Mouse (Mus musculus): Measurements from ENCODE around the gene Col4a2.
"Not testable (repeated sequence)": the region's sequence is repeated elsewhere in the genome, so short reads cannot be mapped to it uniquely, and the experiment has no call there.

Col4a2 gene

DNA sequence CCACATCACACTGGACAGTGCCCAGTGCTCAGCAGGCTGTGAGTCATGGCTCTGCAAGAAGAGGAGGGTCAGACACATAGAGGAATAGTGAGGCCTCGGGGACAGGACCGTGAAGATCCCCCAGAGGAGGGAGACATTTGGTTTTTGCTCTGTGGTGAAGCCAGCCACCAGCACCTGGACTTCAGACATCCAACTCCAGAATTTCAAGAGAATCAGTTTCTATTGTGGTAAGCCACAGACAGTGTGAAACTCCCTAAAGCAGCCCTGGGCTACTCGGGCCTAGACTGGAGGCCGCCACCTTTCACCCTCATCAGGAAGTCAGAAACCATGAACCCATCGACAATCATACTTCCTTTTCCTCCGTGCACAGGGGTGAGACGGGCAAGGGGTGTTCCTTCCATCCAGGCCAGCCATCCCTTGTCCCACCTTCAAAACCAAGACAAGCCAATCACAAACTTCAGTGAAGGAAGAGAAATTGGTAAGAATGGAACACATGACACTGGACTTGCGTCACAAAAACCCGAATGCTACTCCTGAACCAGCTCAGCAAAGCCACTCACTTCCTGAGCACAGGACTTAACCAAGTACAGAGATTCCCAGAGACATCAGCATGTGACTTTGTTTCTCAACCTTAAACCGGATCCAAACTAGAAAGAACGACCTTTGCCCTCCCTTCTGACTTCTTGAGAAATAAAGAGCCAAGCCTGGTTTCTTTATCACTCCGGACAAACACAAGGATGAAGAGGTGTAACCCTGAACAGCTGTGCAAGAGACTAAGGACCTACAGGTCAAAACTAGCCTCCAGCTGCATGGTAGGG lies 151.5 kb downstream of the Col4a2 start:
- no peaks in the 10 kb centered on the region for H3K36me3 ChIP-seq (ENCODE audit: insufficient read depth, low read length)
- H3K9me3 ChIP-seq (ENCODE audit: low read length), result peaks cover 7% of the 10 kb centered on the region
- H3K4me1 ChIP-seq (replicated peaks; ENCODE audit: low read depth, low read length), result no peaks in the 10 kb centered on the region
- TF ChIP-seq POU5F1 (IDR thresholded peaks at IDR 0.05; ENCODE audit: borderline replicate concordance, low read length) (no peak), CTCF (conservative IDR thresholded peaks at IDR 0.05; ENCODE audit: low read length) (no peak), NANOG (IDR thresholded peaks at IDR 0.05; ENCODE audit: borderline replicate concordance, low read length) (no peak)
- H3K4me3 ChIP-seq (replicated peaks; ENCODE audit: low read length), result no peak overlapping the region
- no peaks in the 10 kb centered on the region for H3K27me3 ChIP-seq (ENCODE audit: insufficient read depth, low read length)

- Histone ChIP-seq H3K27me3 (ENCODE audit: insufficient read depth, low read length) (no peaks in the 10 kb centered on the region), H3K4me1 (replicated peaks; ENCODE audit: low read depth, low read length) (no peaks in the 10 kb centered on the region), H3K9me3 (ENCODE audit: low read length) (peaks cover 7% of the 10 kb centered on the region), H3K36me3 (ENCODE audit: insufficient read depth, low read length) (no peaks in the 10 kb centered on the region), H3K4me3 (replicated peaks; ENCODE audit: low read length) (no peak overlapping the region)
- TF ChIP-seq CTCF (conservative IDR thresholded peaks at IDR 0.05; ENCODE audit: low read length), result no peak
- TF ChIP-seq POU5F1 (IDR thresholded peaks at IDR 0.05; ENCODE audit: borderline replicate concordance, low read length), result no peak
- TF ChIP-seq NANOG (IDR thresholded peaks at IDR 0.05; ENCODE audit: borderline replicate concordance, low read length), result no peak
These were observed 152.0 kb downstream of the Col4a2 start for GRCm38 (mm10) chr8:11464707-11464964.

DNA sequence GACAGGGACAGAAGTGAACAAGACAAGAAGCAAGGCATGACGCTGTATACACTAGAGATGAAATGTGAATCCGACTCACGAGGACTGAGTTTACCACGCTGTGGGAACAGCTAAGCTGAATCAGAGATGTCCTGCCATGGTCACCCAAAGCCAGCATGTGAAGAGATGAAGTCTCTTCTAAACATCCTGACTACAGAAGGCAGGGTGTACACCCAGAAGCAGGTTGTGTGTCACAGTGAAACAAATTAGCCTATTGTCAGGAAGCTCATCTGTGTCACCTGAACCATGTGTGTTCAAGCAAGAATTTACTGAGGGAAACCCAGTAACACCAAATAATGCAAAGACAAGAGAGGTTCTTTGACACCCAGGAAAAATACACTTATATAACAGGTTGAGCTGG lies 153.0 kb downstream of the Col4a2 start:
- H3K9me3 ChIP-seq (ENCODE audit: low read length), result peaks cover 7% of the 10 kb centered on the region
- H3K27me3 ChIP-seq (ENCODE audit: insufficient read depth, low read length), result no peaks in the 10 kb centered on the region; the same call in 1 of the 2 replicates
- no peak overlapping the region for H3K4me3 ChIP-seq (replicated peaks; ENCODE audit: low read length)
- no peaks in the 10 kb centered on the region for H3K36me3 ChIP-seq (ENCODE audit: insufficient read depth, low read length)
- no peaks in the 10 kb centered on the region for H3K4me1 ChIP-seq (replicated peaks; ENCODE audit: low read depth, low read length)
- TF ChIP-seq NANOG (IDR thresholded peaks at IDR 0.05; ENCODE audit: borderline replicate concordance, low read length) (no peak), CTCF (conservative IDR thresholded peaks at IDR 0.05; ENCODE audit: low read length) (no peak), POU5F1 (IDR thresholded peaks at IDR 0.05; ENCODE audit: borderline replicate concordance, low read length) (no peak)

- not testable (repeated sequence) for H3K36me3 ChIP-seq (ENCODE audit: insufficient read depth, low read length); H3K4me3 ChIP-seq (replicated peaks; ENCODE audit: low read length); H3K4me1 ChIP-seq (replicated peaks; ENCODE audit: low read depth, low read length); H3K27me3 ChIP-seq (ENCODE audit: insufficient read depth, low read length); H3K9me3 ChIP-seq (ENCODE audit: low read length)
These were observed 153.9 kb downstream of the Col4a2 start for GRCm38 (mm10) chr8:11466528-11466927.

DNA sequence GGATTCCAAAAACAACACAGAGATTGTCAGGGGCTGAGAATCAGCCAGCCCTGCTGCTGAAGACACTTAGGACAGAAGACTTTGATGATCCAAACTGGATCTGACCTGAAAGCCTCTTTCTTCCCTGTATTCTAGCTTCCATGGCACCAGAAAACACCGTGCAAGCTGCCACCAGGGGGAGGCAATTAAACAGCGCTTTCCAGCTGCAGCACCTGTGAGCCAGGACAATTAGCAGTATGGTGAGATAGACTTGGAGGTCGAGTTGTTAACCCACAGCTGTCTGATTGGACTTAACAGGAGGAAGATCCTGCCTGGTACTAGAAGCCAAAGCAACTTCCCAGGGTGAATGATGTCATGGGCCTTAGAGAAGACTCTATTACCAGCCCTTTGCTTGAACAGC lies 156.5 kb downstream of the Col4a2 start:
- no peak for TF ChIP-seq NANOG (IDR thresholded peaks at IDR 0.05; ENCODE audit: borderline replicate concordance, low read length)
- TF ChIP-seq CTCF (conservative IDR thresholded peaks at IDR 0.05; ENCODE audit: low read length), result peak; percentile 67
- Histone ChIP-seq H3K4me3 (replicated peaks; ENCODE audit: low read length) (no peak overlapping the region), H3K36me3 (ENCODE audit: insufficient read depth, low read length) (no peaks in the 10 kb centered on the region), H3K9me3 (ENCODE audit: low read length) (peaks cover 7% of the 10 kb centered on the region), H3K4me1 (replicated peaks; ENCODE audit: low read depth, low read length) (no peaks in the 10 kb centered on the region), H3K27me3 (ENCODE audit: insufficient read depth, low read length) (peaks cover 26% of the 10 kb centered on the region)

GRCm38 (mm10) chr8:11470694-11471093 lies 158.1 kb downstream of the Col4a2 start:
- Histone ChIP-seq H3K27me3 (ENCODE audit: insufficient read depth, low read length) (peaks cover 41% of the 10 kb centered on the region), H3K9me3 (ENCODE audit: low read length) (peaks cover 7% of the 10 kb centered on the region), H3K36me3 (ENCODE audit: insufficient read depth, low read length) (no peaks in the 10 kb centered on the region), H3K4me3 (replicated peaks; ENCODE audit: low read length) (no peak overlapping the region), H3K4me1 (replicated peaks; ENCODE audit: low read depth, low read length) (peaks cover 10% of the 10 kb centered on the region)
- no peak for TF ChIP-seq POU5F1 (IDR thresholded peaks at IDR 0.05; ENCODE audit: borderline replicate concordance, low read length)
- TF ChIP-seq CTCF (conservative IDR thresholded peaks at IDR 0.05; ENCODE audit: low read length), result no peak
- no peak for TF ChIP-seq NANOG (IDR thresholded peaks at IDR 0.05; ENCODE audit: borderline replicate concordance, low read length)

DNA sequence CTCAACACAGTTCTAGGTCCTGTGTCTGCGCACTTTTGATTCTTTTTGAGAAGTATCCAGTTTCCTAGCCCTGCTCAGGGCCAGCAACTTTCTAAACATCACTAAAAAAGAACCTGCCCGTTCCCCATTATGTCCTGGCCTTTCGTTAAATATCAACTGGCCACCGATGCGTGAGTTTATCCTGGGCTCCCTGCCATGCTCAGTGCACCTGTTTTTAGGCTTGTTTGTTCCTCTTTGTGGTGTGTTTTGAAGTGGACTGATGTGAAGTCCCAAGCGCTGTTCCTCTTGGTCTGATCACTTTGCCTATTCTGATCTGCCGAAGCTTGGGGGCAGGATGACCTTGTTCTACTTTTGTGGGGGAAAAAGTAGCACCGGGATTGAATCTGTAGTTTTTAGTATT lies 158.7 kb downstream of the Col4a2 start:
- TF ChIP-seq POU5F1 (IDR thresholded peaks at IDR 0.05; ENCODE audit: borderline replicate concordance, low read length) (no peak), CTCF (conservative IDR thresholded peaks at IDR 0.05; ENCODE audit: low read length) (no peak), NANOG (IDR thresholded peaks at IDR 0.05; ENCODE audit: borderline replicate concordance, low read length) (no peak)
- Histone ChIP-seq H3K4me3 (replicated peaks; ENCODE audit: low read length) (no peak overlapping the region), H3K27me3 (ENCODE audit: insufficient read depth, low read length) (peaks cover 47% of the 10 kb centered on the region), H3K9me3 (ENCODE audit: low read length) (peaks cover 7% of the 10 kb centered on the region), H3K36me3 (ENCODE audit: insufficient read depth, low read length) (no peaks in the 10 kb centered on the region), H3K4me1 (replicated peaks; ENCODE audit: low read depth, low read length) (peaks cover 16% of the 10 kb centered on the region)

GRCm38 (mm10) chr8:11473072-11473471 lies 160.5 kb downstream of the Col4a2 start:
- H3K4me1 ChIP-seq (replicated peaks; ENCODE audit: low read depth, low read length), result peaks cover 33% of the 10 kb centered on the region
- TF ChIP-seq POU5F1 (IDR thresholded peaks at IDR 0.05; ENCODE audit: borderline replicate concordance, low read length) (no peak), CTCF (conservative IDR thresholded peaks at IDR 0.05; ENCODE audit: low read length) (no peak), NANOG (IDR thresholded peaks at IDR 0.05; ENCODE audit: borderline replicate concordance, low read length) (no peak)
- H3K27me3 ChIP-seq (ENCODE audit: insufficient read depth, low read length), result peaks cover 65% of the 10 kb centered on the region
- H3K36me3 ChIP-seq (ENCODE audit: insufficient read depth, low read length), result no peaks in the 10 kb centered on the region
- no peak overlapping the region for H3K4me3 ChIP-seq (replicated peaks; ENCODE audit: low read length)
- no peaks in the 10 kb centered on the region for H3K9me3 ChIP-seq (ENCODE audit: low read length)

DNA sequence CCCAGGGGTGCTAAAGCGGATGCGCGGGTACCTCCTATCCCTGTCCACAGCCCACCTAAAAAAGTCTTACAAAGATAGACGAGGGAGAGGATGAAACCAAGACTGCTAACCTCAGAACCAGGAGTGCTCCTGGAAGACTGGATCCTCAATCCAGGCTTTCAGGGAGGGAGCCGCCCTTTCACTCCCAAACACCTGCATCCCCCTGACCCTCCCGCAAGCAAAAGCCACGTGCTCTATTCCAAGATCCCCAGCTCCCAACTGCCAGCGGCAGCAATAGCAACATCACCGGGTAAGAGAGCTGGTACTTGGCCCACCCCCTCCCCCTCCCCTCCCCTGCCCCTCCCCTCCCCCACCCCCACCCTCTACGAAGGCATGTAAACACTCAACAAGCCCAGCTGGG lies 162.8 kb downstream of the Col4a2 start:
- Histone ChIP-seq H3K4me1 (replicated peaks; ENCODE audit: low read depth, low read length) (peaks cover 53% of the 10 kb centered on the region), H3K4me3 (replicated peaks; ENCODE audit: low read length) (no peak overlapping the region), H3K36me3 (ENCODE audit: insufficient read depth, low read length) (no peaks in the 10 kb centered on the region), H3K27me3 (ENCODE audit: insufficient read depth, low read length) (peaks cover 86% of the 10 kb centered on the region), H3K9me3 (ENCODE audit: low read length) (no peaks in the 10 kb centered on the region)
- TF ChIP-seq POU5F1 (IDR thresholded peaks at IDR 0.05; ENCODE audit: borderline replicate concordance, low read length) (no peak), CTCF (conservative IDR thresholded peaks at IDR 0.05; ENCODE audit: low read length) (no peak), NANOG (IDR thresholded peaks at IDR 0.05; ENCODE audit: borderline replicate concordance, low read length) (no peak)
